Mouse (Mus musculus): ENCODE measurements around the gene Esd. TPM values are rescaled to one million over a fixed set of nuclear protein-coding genes. Genes with fewer than 3 reads are reported as not detected.

Gene Esd
- 186 and 208 TPM in 2 replicates for total RNA-seq (2017)

- ATAC-seq (replicated peaks; ENCODE audit: low read depth, poor library complexity, severe bottlenecking) = peak; percentile 98
These were observed at the start of gene Esd for GRCm38 (mm10) chr14:74732079-74732783. Gene Esd, plus strand, starts transcription at chr14:74732297.

- no peak for ATAC-seq (replicated peaks; ENCODE audit: low read depth, poor library complexity, severe bottlenecking)
These were observed 47.7 kb upstream of the Esd start for GRCm38 (mm10) chr14:74684298-74684978.

DNA sequence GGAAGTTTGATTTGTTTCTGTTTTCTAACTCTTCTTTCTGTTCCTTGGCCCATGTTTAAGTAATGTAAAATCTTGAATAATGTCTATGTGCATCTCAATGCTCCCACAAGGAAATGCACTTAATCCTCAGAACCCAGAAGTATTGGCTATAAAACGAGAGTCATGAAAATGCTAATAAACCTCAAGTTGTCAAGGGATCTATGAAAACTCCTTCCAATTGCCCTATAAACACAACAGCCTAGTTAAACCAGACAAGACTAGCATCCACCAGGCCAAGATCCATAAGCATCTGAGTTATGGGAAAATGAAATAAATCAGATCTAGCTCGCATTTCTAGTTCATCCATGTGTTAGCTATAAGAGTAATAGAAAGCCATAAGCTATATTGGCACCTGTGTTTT lies 40.1 kb upstream of the Esd start:
- no peak for ATAC-seq (replicated peaks; ENCODE audit: low read depth, poor library complexity, severe bottlenecking)

GRCm38 (mm10) chr14:74696766-74697165 lies 35.3 kb upstream of the Esd start:
- no peak for ATAC-seq (replicated peaks; ENCODE audit: low read depth, poor library complexity, severe bottlenecking)

DNA sequence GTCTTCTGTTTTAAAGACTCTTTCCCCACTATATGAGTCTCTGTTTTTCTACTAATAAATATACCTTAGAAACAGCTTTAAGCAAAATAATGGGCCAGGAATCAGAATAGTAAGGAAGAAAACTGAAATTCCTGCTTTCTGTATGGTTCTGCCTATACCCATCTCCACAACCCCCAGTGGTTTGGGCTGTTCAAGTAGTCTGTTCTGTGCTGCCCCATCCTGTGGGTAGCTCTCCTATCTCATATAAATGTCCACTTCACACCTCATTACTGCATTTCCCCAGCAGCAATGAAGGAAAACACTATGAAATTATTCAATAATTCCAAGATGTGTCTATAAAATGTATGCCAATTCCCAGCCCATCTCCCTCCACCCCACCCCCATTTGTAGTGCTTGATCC lies 34.7 kb upstream of the Esd start:
- ATAC-seq (replicated peaks; ENCODE audit: low read depth, poor library complexity, severe bottlenecking) = no peak

DNA sequence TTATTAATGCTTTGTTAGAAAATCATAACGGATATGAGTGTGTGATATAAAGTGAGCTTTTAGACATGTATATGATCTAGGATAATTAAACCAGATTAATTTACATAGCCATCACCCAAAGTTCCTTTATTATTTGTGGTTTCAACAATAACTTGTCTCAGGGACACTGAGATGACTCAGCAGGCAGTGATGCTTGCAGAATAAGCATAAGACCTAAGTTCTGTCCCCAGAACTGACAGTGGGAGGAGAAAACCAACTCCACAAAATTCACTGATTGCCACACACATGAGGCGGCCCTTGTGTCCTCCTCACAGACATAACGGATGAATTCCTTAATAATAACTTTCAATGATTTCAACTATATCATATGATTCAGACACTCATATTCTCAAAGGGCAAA lies 32.9 kb upstream of the Esd start:
- peak; percentile 37 for ATAC-seq (replicated peaks; ENCODE audit: low read depth, poor library complexity, severe bottlenecking)

GRCm38 (mm10) chr14:74703930-74704329 lies 28.2 kb upstream of the Esd start:
- peak; percentile 89 for ATAC-seq (replicated peaks; ENCODE audit: low read depth, poor library complexity, severe bottlenecking)

GRCm38 (mm10) chr14:74709054-74709453 lies 23.0 kb upstream of the Esd start:
- ATAC-seq (replicated peaks; ENCODE audit: low read depth, poor library complexity, severe bottlenecking) = peak; percentile 81

GRCm38 (mm10) chr14:74723541-74723940 lies 8.6 kb upstream of the Esd start:
- ATAC-seq (replicated peaks; ENCODE audit: low read depth, poor library complexity, severe bottlenecking) = no peak

DNA sequence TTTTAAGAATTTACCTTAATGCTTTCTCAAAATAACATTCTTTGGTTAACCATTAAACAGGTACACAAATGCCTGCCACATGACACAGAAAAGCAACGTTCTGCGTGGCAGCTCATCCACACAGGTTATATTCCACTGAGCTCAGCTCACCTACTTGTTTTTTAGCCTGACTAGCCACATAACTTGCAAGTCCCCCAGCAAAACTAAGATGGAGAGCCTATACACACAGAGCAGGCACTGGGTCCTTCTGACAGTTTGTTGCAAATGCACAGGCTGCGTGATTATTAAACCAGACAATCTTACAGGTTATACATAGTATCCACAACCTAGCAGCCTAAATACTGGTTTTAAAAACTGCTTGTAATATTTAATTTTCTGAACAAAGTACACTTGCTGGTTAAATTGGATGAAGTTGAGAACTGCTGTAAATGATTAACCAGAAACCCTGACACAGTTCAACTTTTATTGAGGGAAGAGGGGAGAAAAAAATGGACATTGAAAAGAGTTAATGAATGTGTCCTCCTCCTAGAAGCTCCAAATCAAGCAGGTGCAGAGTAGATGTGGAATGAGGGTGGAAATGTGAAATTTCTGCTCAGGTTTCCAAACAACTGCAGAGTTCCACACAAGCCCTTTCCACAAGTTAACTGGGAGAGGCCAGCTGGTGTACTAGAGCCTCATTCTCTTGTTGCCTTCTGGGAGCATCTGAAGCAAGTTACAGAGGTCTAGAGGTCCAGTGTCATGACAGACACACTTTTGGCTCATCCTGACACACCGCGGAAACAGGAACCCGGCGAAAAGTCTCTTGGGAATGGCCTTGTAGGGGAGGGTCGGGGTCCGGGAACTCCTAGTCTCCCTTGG lies 647 bp upstream of the Esd start:
- no peak for ATAC-seq (replicated peaks; ENCODE audit: low read depth, poor library complexity, severe bottlenecking)

DNA sequence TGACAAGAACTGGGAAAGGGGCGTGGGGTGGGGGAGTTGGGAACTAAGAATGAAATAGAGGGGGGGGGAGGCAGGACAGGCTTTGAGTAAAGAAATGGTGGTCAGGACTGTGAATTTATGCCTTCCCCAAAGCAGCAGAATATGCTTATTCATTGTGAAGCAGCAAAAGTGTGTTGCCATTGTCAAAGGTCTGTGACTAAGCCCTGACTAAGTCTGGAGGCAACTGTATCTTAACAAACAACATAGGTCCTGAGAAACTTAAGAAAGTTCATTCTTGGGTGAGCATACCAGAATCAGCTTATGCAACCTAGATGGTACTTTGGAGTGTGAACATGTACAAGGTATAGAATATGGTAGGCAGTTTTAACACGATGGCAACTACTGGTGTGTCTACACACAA lies 1.3 kb downstream of the Esd start:
- no peak for ATAC-seq (replicated peaks; ENCODE audit: low read depth, poor library complexity, severe bottlenecking)

DNA sequence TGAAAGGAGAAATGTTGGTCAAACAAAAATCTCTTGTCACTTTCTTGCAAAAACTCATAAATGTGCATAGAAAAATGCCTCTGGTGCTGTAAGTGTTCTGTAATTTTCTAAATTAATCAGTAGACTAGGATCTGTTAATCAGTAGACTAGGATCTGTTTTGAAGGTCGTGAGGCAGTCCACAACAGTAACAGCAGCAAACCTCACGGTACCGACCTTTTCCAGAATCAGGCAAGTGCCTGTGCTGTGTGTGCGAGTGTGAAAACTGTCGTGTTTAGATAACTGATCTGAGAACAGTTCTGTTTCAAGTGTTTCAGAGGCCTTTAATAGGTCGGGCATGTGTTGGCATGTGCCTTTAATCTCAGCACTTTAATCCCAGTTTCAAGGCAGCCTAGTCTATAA lies 3.4 kb downstream of the Esd start:
- ATAC-seq (replicated peaks; ENCODE audit: low read depth, poor library complexity, severe bottlenecking) = no peak

- no peak for ATAC-seq (replicated peaks; ENCODE audit: low read depth, poor library complexity, severe bottlenecking)
These were observed 4.8 kb downstream of the Esd start for GRCm38 (mm10) chr14:74736850-74737249.

DNA sequence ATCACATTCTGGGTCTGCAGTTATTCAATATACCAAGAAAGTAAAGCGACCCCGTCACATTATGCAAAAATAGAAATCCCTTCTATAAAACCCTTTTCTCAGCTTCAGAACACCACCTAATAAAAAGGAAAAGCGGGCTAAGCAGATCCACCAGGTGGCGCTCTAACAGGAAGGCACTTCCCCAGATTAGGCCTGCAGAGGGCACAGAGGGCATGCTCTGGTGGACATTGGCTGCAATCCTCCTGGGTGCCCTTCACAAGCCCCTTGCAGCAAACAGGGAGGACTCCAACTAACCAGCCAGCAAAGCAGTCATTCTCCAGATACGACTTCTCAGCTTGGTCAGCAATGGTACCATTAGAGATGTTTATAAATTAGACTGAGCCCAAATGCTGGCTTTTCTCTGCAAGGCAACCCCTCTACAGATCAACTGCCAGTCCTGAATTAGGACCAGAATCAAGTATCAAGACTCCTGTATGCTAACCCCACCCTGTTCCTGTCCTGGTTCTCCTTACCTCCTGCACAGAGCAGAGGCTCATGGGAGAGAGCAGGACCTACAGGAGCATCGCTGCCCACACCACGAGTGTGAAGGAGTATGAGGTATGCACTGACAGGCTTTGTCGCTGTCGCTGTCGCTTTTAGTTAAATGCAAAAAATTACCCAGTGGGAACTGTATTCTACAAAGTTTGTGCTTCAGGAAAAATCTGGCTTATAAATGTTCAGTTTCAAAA lies 32.3 kb downstream of the Esd start:
- peak; percentile 81 for ATAC-seq (replicated peaks; ENCODE audit: low read depth, poor library complexity, severe bottlenecking)

GRCm38 (mm10) chr14:74767892-74768291 lies 35.8 kb downstream of the Esd start:
- no peak for ATAC-seq (replicated peaks; ENCODE audit: low read depth, poor library complexity, severe bottlenecking)

- peak; percentile 58; the same call in 1 of the 2 replicates for ATAC-seq (replicated peaks; ENCODE audit: low read depth, poor library complexity, severe bottlenecking)
These were observed 42.0 kb downstream of the Esd start for GRCm38 (mm10) chr14:74774046-74774619.

- no peak for ATAC-seq (replicated peaks; ENCODE audit: low read depth, poor library complexity, severe bottlenecking)
These were observed 52.3 kb downstream of the Esd start for GRCm38 (mm10) chr14:74784243-74784934.

GRCm38 (mm10) chr14:74787717-74788116 lies 55.6 kb downstream of the Esd start:
- no peak for ATAC-seq (replicated peaks; ENCODE audit: low read depth, poor library complexity, severe bottlenecking)

DNA sequence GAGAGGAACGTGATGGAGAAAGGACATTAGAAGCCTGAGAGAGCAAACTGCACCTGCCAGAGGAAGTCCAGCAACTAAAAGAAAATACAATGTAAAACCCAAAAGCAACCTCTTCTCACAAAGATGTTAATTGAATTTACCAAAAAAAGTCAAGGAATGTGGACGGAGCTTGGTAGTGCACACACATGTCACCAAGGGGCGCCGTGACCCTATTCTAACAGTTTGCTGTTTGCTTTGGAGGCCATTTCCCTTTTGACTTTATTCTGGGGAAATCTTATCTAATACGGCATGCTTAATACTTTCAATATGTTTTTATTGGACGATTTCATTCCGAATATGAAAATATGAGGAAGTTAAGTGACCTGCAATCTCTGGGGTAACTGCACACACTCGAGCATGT lies 56.7 kb downstream of the Esd start:
- no peak for ATAC-seq (replicated peaks; ENCODE audit: low read depth, poor library complexity, severe bottlenecking)
